18 mouse cellular contexts compared by ENCODE assay signal in the genomic region with DNA sequence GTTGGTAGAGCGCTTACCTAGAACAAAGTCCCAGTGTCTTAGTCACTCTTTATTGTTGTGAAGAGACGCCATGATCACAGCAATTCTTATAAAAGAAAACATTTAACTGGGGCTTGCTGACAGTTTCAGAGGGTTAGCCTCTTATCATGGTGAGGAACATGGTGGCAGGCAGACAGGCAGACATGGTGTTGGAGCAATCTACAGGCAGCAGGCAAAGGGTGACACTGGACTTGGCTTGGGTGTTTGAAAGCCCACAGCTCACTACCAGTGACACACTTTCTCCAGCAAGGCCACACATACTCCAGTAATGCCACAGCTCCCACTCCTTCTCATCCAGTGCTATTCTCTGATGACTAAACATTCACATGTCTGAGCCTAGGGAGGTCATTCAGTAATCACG. TPM values are rescaled to one million over a fixed set of nuclear protein-coding genes. Genes with fewer than 3 reads are reported as not detected.
DNase-seq lines count a peak whose midpoint lies in the region; ATAC-seq lines count a peak whose summit lies in the region.
"Had no signal": no experiment of that assay in that cellular context is flagged by ENCODE, and none has a peak within 500 bp of the region (broad histone marks: within the 10 kb centered on the region; RNA-seq: fewer than 3 reads in every experiment).

No protein-coding gene starts in this region.

- ATAC-seq in megakaryocyte progenitor cell, adult 5-6 weeks (replicated peaks; ENCODE audit: poor library complexity): peak; percentile 21
- ATAC-seq: forebrain, embryonic 14.5 days; forebrain, postnatal 0 days; intestine, postnatal 0 days had no signal

- peak; percentile 46 to 74 for DNase-seq in adrenal gland, adult (ENCODE audit: inconsistent age in 2 of 2, low spot score in 1 of 2)
- no peak for DNase-seq in adrenal gland, postnatal 25 days
- peak; percentile 37 for DNase-seq in adrenal gland, postnatal 14 days
- no peak for DNase-seq in adrenal gland, postnatal 4 days (ENCODE audit: low spot score in 2 of 2)
- no peak for DNase-seq in layer of hippocampus, adult 18-20 months (ENCODE audit: low spot score in 2 of 2)
- DNase-seq in cerebellum, adult 9-10 months: no peak
- DNase-seq: cerebellum, adult 18-20 months; cerebellum, adult 9-11 months; cerebellum, postnatal 25 days; forebrain, postnatal 0 days; gastrocnemius, adult 2 months; gastrocnemius, postnatal 14 days; heart, adult 11 months had no signal

RNA-seq across cellular contexts. Expression of a gene that starts 30.3 kb away (rescaled TPM):
- 0.46 TPM in 1 of 2 replicates, not detected in the other for total RNA-seq in adrenal gland, postnatal 25 days (2021)
- 0.26 TPM in 1 of 2 replicates, not detected in the other for total RNA-seq in adrenal gland, postnatal 14 days (2021)
- 1 to 10 TPM in 1 of 2 experiments, under 1 TPM in 1; 0.40 to 1.1 TPM for total RNA-seq in adrenal gland, postnatal 4 days (2021)
- 0.39 and 0.52 TPM in 2 replicates for total RNA-seq in megakaryocyte progenitor cell, adult 5-6 weeks (2015)
- total RNA-seq in megakaryocyte progenitor cell, adult 5-6 weeks (2017): 20.9 and 25.2 TPM in 2 replicates
- 1 to 10 TPM; 3.9 to 4.8 TPM for total RNA-seq in layer of hippocampus, adult 18-20 months (2021)
- total RNA-seq: heart, adult 8-10 months; heart, postnatal 25 days had no signal

Comparison
In these comparisons a context has a peak if more than half of its experiments do, and no peak if none do; other contexts are left out.
1. DNase-seq: peak in adrenal gland, adult (2 of 2) and adrenal gland, postnatal 14 days (single experiment); none in adrenal gland, postnatal 25 days (single experiment), adrenal gland, postnatal 4 days (0 of 2), layer of hippocampus, adult 18-20 months (0 of 2) and cerebellum, adult 9-10 months (single experiment).